Mouse (Mus musculus): ENCODE results near the gene Tnfrsf18.
A peak's percentile ranks its signal among the peaks of the same experiment; 100 is the strongest.

Tnfrsf18 gene

DNA sequence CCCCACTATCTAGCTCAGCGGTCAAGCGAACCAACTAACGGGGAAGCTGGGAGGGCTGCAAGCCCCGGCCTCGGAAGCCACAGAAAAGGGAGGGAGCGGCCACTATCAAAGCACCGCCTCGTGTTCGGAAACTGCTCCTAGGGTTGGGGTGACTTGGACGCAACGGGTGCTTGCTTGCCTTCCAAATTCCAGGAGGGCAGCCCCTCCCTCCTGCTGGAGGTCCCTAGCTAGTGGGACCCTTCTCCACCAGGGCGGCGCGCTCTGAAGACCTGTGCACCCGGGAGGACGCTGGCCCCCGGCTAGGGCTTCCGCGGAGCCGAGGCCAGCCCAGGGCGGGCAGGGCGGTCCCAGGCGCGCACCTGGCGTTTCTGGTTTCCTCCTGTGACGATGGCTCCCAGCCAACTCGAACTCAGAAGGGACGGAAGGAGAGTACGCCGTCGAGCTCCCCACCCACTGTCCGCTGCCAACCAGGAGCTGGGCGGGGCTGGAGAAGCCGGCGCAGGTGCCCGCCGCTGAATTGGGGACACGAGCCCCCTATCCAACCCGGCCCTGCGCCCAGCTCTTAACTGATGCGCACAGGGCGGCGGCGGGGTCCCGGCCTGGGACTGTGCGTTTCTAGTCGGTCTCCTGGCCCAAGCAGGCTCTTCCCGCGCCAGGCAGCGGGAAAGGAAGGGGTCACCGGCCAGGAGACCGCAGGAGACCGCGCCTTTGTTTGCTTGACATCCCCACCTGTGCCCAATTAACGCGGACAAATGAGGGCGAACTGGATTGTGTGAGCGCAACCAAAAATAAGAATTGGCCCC, 51.7 kb downstream of the Tnfrsf18 start:
- DNase-seq: peak; percentile 82 to 89
